Mouse (Mus musculus) bone marrow macrophage, adult 2 months (primary cell): ENCODE results near the gene Prlhr.

Experiments used
- CTCF ChIP-seq: IDR thresholded peaks from 2 replicates; pipeline ENCODE4 v1.5.1; 2012; ENCODE audit warnings: low read depth, mild to moderate bottlenecking, low read length, moderate library complexity
- POLR2A ChIP-seq: IDR thresholded peaks from 2 replicates; pipeline ENCODE4 v1.6.1; 2012; ENCODE audit warnings: mild to moderate bottlenecking, low read depth, low read length, borderline replicate concordance

GRCm38 (mm10) chr19:60477788-60478187 lies 9.7 kb upstream of the Prlhr start:
- TF ChIP-seq CTCF: no peak
- TF ChIP-seq POLR2A: no peak
